Mouse (Mus musculus): ENCODE data around the gene Stkld1.

Gene Stkld1

GRCm38 (mm10) chr2:26963923-26964723 lies 30.3 kb downstream of the Stkld1 start, which contains the start of gene Rexo4:
Gene Rexo4, minus strand, starts transcription at chr2:26964386.
- peak; percentile 93 for DNase-seq (ENCODE audit: low spot score)

DNA sequence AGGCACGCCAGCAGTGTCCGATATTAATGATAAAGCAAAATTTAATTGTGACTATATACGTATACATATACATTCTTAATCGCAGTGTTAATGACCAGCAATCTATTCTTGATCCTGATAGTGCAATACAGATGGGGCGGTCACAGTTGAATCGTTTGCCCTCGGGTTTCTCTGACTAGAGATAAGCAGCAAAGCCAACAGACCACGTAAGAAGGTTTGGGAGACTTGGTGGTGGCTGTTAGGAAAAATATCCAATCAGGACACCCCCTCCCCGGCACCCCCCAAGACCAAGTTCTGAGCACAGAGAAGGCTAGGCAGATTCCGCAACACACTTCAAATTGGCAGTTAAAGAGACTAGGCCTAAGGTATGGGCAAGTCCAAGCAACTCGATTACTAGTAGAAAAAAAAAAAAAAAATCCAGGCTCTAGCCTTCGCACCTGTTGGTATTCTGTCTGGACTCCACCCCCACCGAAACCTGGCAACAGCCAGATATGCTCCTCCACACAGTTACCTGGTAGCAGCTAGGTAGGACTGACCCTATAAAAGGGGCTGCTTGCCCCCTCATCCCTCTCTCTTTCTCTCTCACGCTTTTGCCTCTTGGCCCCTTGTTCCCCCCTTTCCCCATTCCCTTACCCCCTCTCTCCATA lies 31.0 kb downstream of the Stkld1 start:
- no peak for DNase-seq (ENCODE audit: low spot score)

- no peak for DNase-seq (ENCODE audit: low spot score)
Measured at GRCm38 (mm10) chr2:26967262-26967661, 33.4 kb downstream of the Stkld1 start.

DNA sequence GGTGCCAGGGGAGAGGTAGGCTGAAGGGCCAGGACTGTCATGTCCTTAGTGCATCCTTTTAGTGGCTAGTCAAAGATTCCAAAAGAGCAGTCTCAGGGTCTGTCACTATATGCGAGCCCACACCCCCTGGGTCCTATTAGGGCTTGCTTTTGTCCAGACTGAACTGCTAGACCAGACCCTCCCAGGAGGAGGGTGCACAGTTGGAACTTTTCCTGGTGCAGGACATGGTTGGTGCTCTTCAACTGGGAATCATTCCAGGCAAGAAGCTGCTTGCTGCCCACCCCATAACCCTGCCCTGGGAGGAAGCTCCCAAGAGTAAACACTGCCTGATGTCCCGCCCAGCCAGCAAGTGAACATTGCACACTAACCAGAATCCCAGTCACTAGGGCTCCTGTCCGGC lies 39.3 kb downstream of the Stkld1 start, which contains the start of gene Adamts13:
Adamts13 (plus strand) TSS at position 301 of the 400 bp plus-strand sequence.
- no peak for DNase-seq (ENCODE audit: low spot score)

DNA sequence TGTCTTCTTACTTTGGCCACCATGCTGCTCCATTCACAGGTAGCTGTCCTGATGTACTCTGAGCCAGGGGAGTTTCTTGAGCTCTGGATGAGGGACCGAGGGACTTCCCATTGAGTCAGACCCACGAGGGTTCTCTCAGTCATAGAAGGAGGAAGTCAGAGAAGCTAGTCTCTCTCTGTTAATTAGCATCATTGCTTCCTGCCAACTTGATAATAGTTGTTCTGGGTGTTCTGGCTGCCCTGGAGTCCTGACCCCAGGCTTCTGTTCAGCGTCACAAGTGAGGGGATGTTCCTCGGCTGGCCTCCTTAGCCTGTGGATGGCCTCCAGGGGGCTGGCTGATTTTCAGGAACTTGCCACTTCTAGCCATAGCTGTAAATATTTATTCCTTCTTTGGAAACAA lies 40.1 kb downstream of the Stkld1 start:
- DNase-seq (ENCODE audit: low spot score): no peak

DNA sequence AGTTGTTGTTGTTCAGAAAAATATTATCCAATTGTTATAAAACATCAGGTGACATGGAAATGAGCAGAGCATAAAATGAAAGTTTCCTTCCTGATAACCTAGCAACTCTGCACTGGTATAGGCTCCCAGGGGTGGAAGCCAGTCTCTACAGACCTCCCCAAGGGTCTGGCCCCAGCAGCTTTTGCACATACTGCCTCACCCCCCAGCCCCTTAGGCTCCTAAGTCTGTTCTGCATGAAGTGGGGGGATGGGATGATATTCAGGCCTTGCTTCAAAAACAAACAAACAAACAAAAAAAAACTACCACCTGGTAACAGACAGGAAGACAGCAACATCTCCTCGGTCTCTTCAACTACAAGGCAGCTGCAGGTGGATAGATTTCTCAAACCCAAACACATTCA lies 46.5 kb downstream of the Stkld1 start:
- DNase-seq (ENCODE audit: low spot score): no peak

DNA sequence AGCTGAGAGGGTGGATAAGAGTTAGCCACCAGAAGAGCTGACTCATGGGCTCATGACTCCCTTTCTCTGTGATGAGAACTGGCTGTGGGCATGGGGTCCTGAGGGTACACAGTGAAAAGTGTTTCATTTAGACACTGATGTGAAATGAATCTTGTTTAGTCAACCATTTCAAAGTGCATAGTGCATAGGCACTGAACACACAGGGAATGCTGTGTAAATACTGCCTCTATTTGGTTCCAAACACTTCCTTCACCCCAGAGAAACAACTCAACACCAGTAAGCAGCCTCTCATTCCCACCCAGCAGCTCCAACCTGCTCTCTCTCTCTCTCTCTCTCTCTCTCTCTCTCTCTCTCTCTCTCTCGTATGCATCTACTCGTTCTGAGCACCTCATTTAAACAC lies 50.3 kb downstream of the Stkld1 start:
- DNase-seq (ENCODE audit: low spot score): no peak

DNA sequence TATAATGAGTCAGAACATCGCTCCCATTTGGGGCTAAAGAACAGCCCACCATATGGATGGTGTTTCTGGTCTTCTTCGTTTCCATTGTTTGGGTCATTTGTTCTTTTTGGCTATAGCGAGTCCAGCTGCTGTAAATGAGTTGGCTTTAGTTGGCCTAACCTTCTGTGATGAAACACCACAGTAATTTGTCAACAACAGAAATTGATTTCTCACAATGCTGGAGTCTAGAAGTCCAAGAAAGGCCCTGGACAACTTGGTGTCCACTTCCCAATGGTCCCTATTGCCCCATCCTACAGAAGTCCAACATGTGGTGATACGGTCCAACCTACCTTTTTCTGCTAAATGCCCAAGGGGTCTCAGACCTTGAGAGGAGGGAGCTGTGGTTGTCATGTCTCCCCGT lies 50.8 kb downstream of the Stkld1 start:
- DNase-seq (ENCODE audit: low spot score): no peak

GRCm38 (mm10) chr2:26993936-26994335 lies 60.1 kb downstream of the Stkld1 start:
- DNase-seq (ENCODE audit: low spot score): no peak

DNA sequence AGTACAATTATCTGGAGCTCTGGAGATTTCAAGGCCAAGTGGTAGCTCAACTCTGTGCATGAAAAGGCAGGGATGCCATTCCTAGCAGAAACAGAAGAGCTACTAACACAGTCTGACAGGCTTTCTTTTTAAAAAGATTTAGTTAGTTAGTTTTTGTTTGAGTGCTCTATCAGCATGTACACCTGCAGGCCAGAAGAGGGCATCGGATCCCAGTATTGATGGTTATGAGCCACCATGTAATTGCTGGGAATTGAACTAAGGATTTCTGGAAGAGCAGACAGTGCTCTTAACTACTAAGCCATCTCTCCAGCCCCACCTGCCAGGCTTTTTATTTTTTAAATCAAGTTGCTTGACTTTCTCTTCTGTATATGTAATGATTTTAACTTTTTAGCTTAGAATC lies 63.7 kb downstream of the Stkld1 start:
- no peak for DNase-seq (ENCODE audit: low spot score)

DNA sequence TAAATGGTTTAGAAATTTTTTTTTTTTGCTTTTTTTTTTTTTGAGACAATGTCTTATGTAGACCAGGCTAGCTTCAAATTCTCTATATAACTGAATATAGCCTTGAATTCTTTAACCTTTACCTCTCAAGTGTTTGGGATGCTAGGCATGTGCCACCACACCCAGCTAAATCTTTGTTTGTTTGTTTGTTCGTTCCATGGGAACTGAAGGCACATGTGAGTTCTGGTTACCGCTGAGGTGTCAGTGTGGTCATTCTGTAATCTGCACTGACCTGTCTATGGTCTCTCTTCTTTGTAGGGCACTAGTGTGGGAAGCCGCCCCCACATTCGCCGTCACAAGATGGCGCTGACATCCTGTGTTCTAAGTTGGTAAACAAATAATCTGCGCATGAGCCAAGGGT lies 64.1 kb downstream of the Stkld1 start:
- no peak for DNase-seq (ENCODE audit: low spot score)
